Mouse (Mus musculus): ENCODE measurements around the gene Lysmd3. TPM values are rescaled to one million over a fixed set of nuclear protein-coding genes. Genes with fewer than 3 reads are reported as not detected.

The Lysmd3 gene
- polyA plus RNA-seq, 1 experiment from 2014 or later, result 20.0 TPM

DNA sequence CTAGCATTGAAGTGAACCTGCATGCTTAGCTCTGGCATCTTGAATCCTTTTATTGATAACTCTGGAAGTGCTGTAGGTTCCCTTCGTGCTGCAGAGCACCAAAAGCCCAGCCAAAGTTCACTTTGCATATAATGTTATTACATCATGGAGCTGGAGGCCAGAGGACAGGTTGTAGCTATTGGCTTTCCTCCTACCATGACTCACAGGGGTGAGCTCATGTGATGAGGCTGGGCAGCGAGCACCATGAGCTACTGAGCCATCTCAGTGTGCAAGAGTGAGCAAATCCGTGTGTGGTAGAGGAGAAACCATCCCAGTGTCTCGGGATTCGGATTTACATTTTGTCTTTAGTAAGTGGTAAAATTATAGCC is 6.9 kb downstream of the Lysmd3 start:
- H3K27me3 ChIP-seq (replicated peaks; ENCODE audit: insufficient read depth, low read length), result no peaks in the 10 kb centered on the region
- 81% methylated on average over 5 of the region's 5 CpGs for WGBS
- TF ChIP-seq EP300 (IDR thresholded peaks at IDR 0.05), result no peak
- no peak for TF ChIP-seq CTCF (IDR thresholded peaks at IDR 0.05)
- H3K9me3 ChIP-seq (ENCODE audit: low read length), result no peaks in the 10 kb centered on the region
- H3K4me1 ChIP-seq (ENCODE audit: insufficient read depth, low read depth, low read length), result no peaks in the 10 kb centered on the region
- H3K4me3 ChIP-seq (ENCODE audit: low read depth, low read length), result no peak overlapping the region
- DNase-seq (ENCODE audit: low spot score) (no peak), ATAC-seq (peak; percentile 43; the same call in 1 of the 2 replicates)
- H3K9ac ChIP-seq (replicated peaks; ENCODE audit: low read depth), result no peak overlapping the region
- H3K36me3 ChIP-seq (ENCODE audit: insufficient read depth, low read length), result peaks cover 27% of the 10 kb centered on the region
- no peak overlapping the region for H3K27ac ChIP-seq (ENCODE audit: low read length)
- H3K4me2 ChIP-seq (replicated peaks; ENCODE audit: low read depth, low read length), result no peak overlapping the region

DNA sequence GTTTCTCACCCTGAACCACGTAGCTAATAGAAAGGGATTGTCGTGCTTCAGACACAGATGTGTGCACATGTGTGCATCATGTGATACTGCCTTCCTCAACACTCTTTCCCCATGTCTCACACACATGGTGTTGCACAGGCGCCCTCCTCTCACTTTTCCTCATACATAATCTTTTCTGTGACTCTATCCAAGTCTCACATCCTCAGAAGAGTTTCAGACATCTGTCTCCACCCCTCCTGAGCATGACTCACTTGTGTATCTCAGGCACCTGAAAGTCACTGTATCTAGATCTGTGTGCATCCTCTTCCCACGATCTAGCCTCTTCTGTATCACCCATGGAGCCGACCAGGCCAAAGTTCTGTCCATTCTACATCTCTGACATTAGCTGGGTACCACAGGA is 10.2 kb downstream of the Lysmd3 start:
- TF ChIP-seq EP300 (IDR thresholded peaks at IDR 0.05) (no peak), CTCF (IDR thresholded peaks at IDR 0.05) (no peak)
- H3K9me3 ChIP-seq (ENCODE audit: low read length), result no peaks in the 10 kb centered on the region
- H3K4me2 ChIP-seq (replicated peaks; ENCODE audit: low read depth, low read length), result no peak overlapping the region
- peaks cover 37% of the 10 kb centered on the region for H3K36me3 ChIP-seq (ENCODE audit: insufficient read depth, low read length)
- DNase-seq (ENCODE audit: low spot score) (no peak), ATAC-seq (no peak)
- no peaks in the 10 kb centered on the region for H3K4me1 ChIP-seq (ENCODE audit: insufficient read depth, low read depth, low read length)
- H3K27ac ChIP-seq (ENCODE audit: low read length), result no peak overlapping the region
- no peaks in the 10 kb centered on the region for H3K27me3 ChIP-seq (replicated peaks; ENCODE audit: insufficient read depth, low read length)
- WGBS, result 88% methylated on average over 5 of the region's 5 CpGs
- no peak overlapping the region for H3K4me3 ChIP-seq (ENCODE audit: low read depth, low read length)
- H3K9ac ChIP-seq (replicated peaks; ENCODE audit: low read depth), result no peak overlapping the region

GRCm38 (mm10) chr13:81675333-81675732 is 17.9 kb downstream of the Lysmd3 start:
- Histone ChIP-seq H3K9ac (replicated peaks; ENCODE audit: low read depth) (no peak overlapping the region), H3K4me1 (ENCODE audit: insufficient read depth, low read depth, low read length) (no peaks in the 10 kb centered on the region), H3K27me3 (replicated peaks; ENCODE audit: insufficient read depth, low read length) (no peaks in the 10 kb centered on the region), H3K4me3 (ENCODE audit: low read depth, low read length) (no peak overlapping the region), H3K27ac (ENCODE audit: low read length) (no peak overlapping the region), H3K4me2 (replicated peaks; ENCODE audit: low read depth, low read length) (no peak overlapping the region), H3K36me3 (ENCODE audit: insufficient read depth, low read length) (peaks cover 4% of the 10 kb centered on the region; the same call in 1 of the 2 replicates), H3K9me3 (ENCODE audit: low read length) (no peaks in the 10 kb centered on the region)
- ATAC-seq (no peak), DNase-seq (ENCODE audit: low spot score) (no peak)
- WGBS, result 72% methylated on average over 8 of the region's 8 CpGs
- no peak for TF ChIP-seq CTCF (IDR thresholded peaks at IDR 0.05)
- no peak for TF ChIP-seq EP300 (IDR thresholded peaks at IDR 0.05)

DNA sequence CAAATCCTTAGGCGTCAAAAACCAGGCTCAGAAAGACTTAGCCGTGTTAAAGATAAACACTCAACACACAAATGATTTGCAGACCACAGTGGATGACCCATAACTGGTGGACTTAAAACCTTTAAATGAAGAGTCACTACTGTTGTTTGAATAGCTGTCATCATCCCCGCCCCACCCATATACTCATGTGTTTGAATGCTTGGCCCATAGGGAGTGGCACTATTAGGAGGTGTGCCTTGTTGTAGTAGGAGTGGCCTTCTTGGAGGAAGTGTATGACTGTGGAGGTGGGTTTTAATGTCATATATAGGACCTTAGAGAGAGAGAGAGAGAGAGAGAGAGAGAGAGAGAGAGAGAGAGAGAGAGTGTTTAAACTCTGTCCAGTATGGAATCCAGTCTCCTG is 25.6 kb downstream of the Lysmd3 start:
- DNase-seq (ENCODE audit: low spot score), result no peak
- Histone ChIP-seq H3K4me3 (ENCODE audit: low read depth, low read length) (no peak overlapping the region), H3K9ac (replicated peaks; ENCODE audit: low read depth) (no peak overlapping the region), H3K27ac (ENCODE audit: low read length) (no peak overlapping the region), H3K4me2 (replicated peaks; ENCODE audit: low read depth, low read length) (no peak overlapping the region), H3K9me3 (ENCODE audit: low read length) (no peaks in the 10 kb centered on the region), H3K4me1 (ENCODE audit: insufficient read depth, low read depth, low read length) (no peaks in the 10 kb centered on the region), H3K27me3 (replicated peaks; ENCODE audit: insufficient read depth, low read length) (no peaks in the 10 kb centered on the region), H3K36me3 (ENCODE audit: insufficient read depth, low read length) (no peaks in the 10 kb centered on the region)
- ATAC-seq, result no peak
- WGBS, result 75% methylated on average over 3 of the region's 3 CpGs
- TF ChIP-seq EP300 (IDR thresholded peaks at IDR 0.05) (no peak), CTCF (IDR thresholded peaks at IDR 0.05) (no peak)

DNA sequence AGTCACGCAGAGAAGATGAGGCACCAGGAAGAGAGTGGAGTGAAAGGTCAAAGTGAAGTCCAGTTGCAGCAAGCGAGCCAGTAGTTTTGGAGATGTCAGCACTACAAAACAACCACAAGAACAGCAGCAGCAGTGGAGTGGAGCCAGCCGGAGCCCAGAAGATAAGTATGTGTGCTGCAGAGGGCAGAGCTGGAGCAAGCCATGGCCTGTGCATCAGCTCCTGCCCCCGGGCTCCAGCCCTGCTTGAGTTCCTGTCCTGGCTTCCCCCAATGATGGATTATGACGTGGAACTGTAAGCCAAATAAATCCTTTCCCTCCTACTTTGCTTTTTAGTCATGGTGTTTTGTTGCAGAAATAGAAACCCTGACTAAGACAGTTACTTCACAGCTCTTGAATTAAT is 26.8 kb downstream of the Lysmd3 start:
- 72% methylated on average over 5 of the region's 5 CpGs for WGBS
- Histone ChIP-seq H3K9me3 (ENCODE audit: low read length) (no peaks in the 10 kb centered on the region), H3K27me3 (replicated peaks; ENCODE audit: insufficient read depth, low read length) (no peaks in the 10 kb centered on the region), H3K9ac (replicated peaks; ENCODE audit: low read depth) (no peak overlapping the region), H3K27ac (ENCODE audit: low read length) (no peak overlapping the region), H3K4me2 (replicated peaks; ENCODE audit: low read depth, low read length) (no peak overlapping the region), H3K36me3 (ENCODE audit: insufficient read depth, low read length) (no peaks in the 10 kb centered on the region), H3K4me3 (ENCODE audit: low read depth, low read length) (no peak overlapping the region), H3K4me1 (ENCODE audit: insufficient read depth, low read depth, low read length) (no peaks in the 10 kb centered on the region)
- ATAC-seq (no peak), DNase-seq (ENCODE audit: low spot score) (no peak)
- no peak for TF ChIP-seq CTCF (IDR thresholded peaks at IDR 0.05)

DNA sequence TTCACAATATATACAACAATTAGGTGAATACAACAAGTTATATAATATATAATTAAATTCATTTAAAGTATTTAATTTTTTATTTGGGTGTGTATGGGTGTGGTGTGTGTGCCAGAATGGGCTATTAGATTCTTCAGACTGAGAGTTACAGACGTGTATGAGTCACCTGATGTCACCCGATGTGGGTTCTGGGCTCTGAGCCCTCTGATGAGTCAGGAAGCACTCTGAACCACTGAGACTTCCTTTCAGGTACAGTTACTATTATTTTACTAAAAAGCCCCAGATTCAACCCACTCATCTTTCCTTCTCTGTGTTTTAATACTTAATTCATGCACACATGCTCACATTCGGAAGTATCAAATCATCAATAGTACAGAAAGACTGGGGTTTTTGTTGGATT is 27.4 kb downstream of the Lysmd3 start:
- 94% methylated on average over 3 of the region's 3 CpGs for WGBS
- no peaks in the 10 kb centered on the region for H3K9me3 ChIP-seq (ENCODE audit: low read length)
- ATAC-seq (no peak), DNase-seq (ENCODE audit: low spot score) (no peak)
- H3K36me3 ChIP-seq (ENCODE audit: insufficient read depth, low read length), result no peaks in the 10 kb centered on the region
- TF ChIP-seq EP300 (IDR thresholded peaks at IDR 0.05) (no peak), CTCF (IDR thresholded peaks at IDR 0.05) (no peak)
- H3K27me3 ChIP-seq (replicated peaks; ENCODE audit: insufficient read depth, low read length), result no peaks in the 10 kb centered on the region
- no peak overlapping the region for H3K4me3 ChIP-seq (ENCODE audit: low read depth, low read length)
- no peak overlapping the region for H3K9ac ChIP-seq (replicated peaks; ENCODE audit: low read depth)
- H3K4me2 ChIP-seq (replicated peaks; ENCODE audit: low read depth, low read length), result no peak overlapping the region
- H3K4me1 ChIP-seq (ENCODE audit: insufficient read depth, low read depth, low read length), result no peaks in the 10 kb centered on the region
- no peak overlapping the region for H3K27ac ChIP-seq (ENCODE audit: low read length)

- Histone ChIP-seq H3K4me3 (ENCODE audit: low read depth, low read length) (no peak overlapping the region), H3K36me3 (ENCODE audit: insufficient read depth, low read length) (no peaks in the 10 kb centered on the region), H3K9me3 (ENCODE audit: low read length) (no peaks in the 10 kb centered on the region), H3K27ac (ENCODE audit: low read length) (no peak overlapping the region), H3K4me2 (replicated peaks; ENCODE audit: low read depth, low read length) (no peak overlapping the region), H3K9ac (replicated peaks; ENCODE audit: low read depth) (no peak overlapping the region), H3K4me1 (ENCODE audit: insufficient read depth, low read depth, low read length) (no peaks in the 10 kb centered on the region), H3K27me3 (replicated peaks; ENCODE audit: insufficient read depth, low read length) (no peaks in the 10 kb centered on the region)
- ATAC-seq, result no peak
- no peak for TF ChIP-seq EP300 (IDR thresholded peaks at IDR 0.05)
- no peak for TF ChIP-seq CTCF (IDR thresholded peaks at IDR 0.05)
- WGBS, result 91% methylated on average over 3 of the region's 3 CpGs
- DNase-seq (ENCODE audit: low spot score), result no peak
These were observed 32.1 kb downstream of the Lysmd3 start for GRCm38 (mm10) chr13:81689587-81689986.
